Mouse (Mus musculus): Measurements from ENCODE around the gene Ttc7.

Gene Ttc7

GRCm38 (mm10) chr17:87343060-87343703 is 60.5 kb downstream of the Ttc7 start:
- DNase-seq: no peak

GRCm38 (mm10) chr17:87344441-87345251 is 62.0 kb downstream of the Ttc7 start:
- no peak for DNase-seq

GRCm38 (mm10) chr17:87345252-87345593 is 62.5 kb downstream of the Ttc7 start:
- DNase-seq: no peak

GRCm38 (mm10) chr17:87348353-87348752 is 65.7 kb downstream of the Ttc7 start:
- DNase-seq: no peak

GRCm38 (mm10) chr17:87349069-87349468 is 66.4 kb downstream of the Ttc7 start:
- DNase-seq: no peak

GRCm38 (mm10) chr17:87349575-87349974 is 66.9 kb downstream of the Ttc7 start:
- DNase-seq: no peak

- no peak for DNase-seq
Measured at GRCm38 (mm10) chr17:87350471-87351240, 68.0 kb downstream of the Ttc7 start.

- DNase-seq: no peak
Measured at GRCm38 (mm10) chr17:87351241-87352105, 68.8 kb downstream of the Ttc7 start.

- DNase-seq: no peak
Measured at GRCm38 (mm10) chr17:87352106-87352897, 69.6 kb downstream of the Ttc7 start.

- DNase-seq: no peak
Measured at GRCm38 (mm10) chr17:87352898-87353225, 70.2 kb downstream of the Ttc7 start.

- no peak for DNase-seq
Measured at GRCm38 (mm10) chr17:87353745-87354320, 71.1 kb downstream of the Ttc7 start.

- no peak for DNase-seq
Measured at GRCm38 (mm10) chr17:87355456-87355855, 72.8 kb downstream of the Ttc7 start.

- no peak for DNase-seq
Measured at GRCm38 (mm10) chr17:87356261-87356660, 73.6 kb downstream of the Ttc7 start.

GRCm38 (mm10) chr17:87357506-87357905 is 74.8 kb downstream of the Ttc7 start:
- no peak for DNase-seq

- peak; percentile 44 for DNase-seq
Measured at GRCm38 (mm10) chr17:87361132-87361531, 78.4 kb downstream of the Ttc7 start.

- peak; percentile 39 for DNase-seq
Measured at GRCm38 (mm10) chr17:87364108-87364507, 81.4 kb downstream of the Ttc7 start.

GRCm38 (mm10) chr17:87365268-87365667 is 82.6 kb downstream of the Ttc7 start:
- no peak for DNase-seq

- no peak for DNase-seq
Measured at GRCm38 (mm10) chr17:87366520-87366919, 83.8 kb downstream of the Ttc7 start.

GRCm38 (mm10) chr17:87367228-87367627 is 84.5 kb downstream of the Ttc7 start:
- no peak for DNase-seq

GRCm38 (mm10) chr17:87367640-87368039 is 85.0 kb downstream of the Ttc7 start:
- peak; percentile 80 for DNase-seq

GRCm38 (mm10) chr17:87368481-87368880 is 85.8 kb downstream of the Ttc7 start:
- DNase-seq: no peak

Measured in right cerebral cortex, adult 18-20 months (tissue).